Mouse (Mus musculus) lung, postnatal 36 days (tissue): ENCODE results near the gene Tbc1d21.

Source experiments
- DNase-seq: peaks from one replicate; pipeline ENCODE4 v3.0.0; 2022; ENCODE audit warnings: mixed read lengths

Gene Tbc1d21

DNA sequence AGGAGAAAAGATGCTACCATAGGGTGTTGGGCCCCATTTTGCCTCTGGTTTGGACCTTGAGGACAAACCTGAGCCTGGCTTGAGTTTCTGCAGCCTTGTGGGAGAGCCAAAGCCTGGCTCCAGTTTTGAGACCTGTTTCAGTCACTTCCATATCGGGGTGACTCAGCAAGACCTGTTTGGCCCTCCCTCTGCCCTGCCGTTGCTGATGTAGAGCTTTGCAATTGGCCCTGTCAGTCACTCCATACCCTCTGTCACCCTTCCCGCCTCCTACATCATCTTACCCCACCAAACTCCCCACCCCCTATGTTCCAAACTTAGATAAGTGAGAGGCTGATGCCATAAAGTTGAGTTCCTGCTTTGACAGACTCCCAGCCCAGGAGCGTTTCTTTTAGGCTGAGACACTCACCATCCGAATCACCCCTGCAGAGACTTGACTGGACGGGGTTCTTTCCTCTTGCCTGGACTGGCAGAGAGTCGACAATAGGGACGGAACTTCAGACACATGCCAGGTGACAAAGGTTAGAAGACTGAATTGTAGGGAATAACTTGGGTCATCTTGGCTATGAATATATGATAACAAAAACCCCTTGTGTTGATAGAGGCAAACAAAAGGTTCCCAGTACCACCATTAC is 33.5 kb downstream of the Tbc1d21 start:
- DNase-seq: no peak

GRCm38 (mm10) chr9:58331276-58331675 is 39.0 kb downstream of the Tbc1d21 start:
- DNase-seq: no peak

DNA sequence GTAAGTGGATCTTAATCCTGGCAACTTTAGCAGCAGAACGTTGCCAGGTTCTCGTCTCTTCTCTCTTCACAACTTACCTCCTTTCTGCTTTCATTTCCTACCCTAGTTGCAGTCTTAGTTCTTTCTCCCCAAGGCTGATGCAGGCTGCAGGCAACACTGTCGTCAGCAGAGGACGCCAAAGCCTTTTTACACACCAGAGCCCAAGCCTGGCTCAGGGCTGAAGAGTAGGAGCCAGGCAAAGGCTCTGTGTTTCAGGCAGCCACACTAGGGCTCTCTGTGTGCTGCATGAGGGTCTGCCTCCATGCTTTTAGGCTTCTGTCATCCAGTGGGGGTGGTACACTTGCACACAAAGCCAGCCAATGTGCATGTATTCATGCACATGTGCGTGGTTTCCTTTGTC is 40.0 kb downstream of the Tbc1d21 start:
- peak; percentile 33 for DNase-seq

- no peak for DNase-seq
Measured at GRCm38 (mm10) chr9:58327382-58327781, 42.9 kb downstream of the Tbc1d21 start.

DNA sequence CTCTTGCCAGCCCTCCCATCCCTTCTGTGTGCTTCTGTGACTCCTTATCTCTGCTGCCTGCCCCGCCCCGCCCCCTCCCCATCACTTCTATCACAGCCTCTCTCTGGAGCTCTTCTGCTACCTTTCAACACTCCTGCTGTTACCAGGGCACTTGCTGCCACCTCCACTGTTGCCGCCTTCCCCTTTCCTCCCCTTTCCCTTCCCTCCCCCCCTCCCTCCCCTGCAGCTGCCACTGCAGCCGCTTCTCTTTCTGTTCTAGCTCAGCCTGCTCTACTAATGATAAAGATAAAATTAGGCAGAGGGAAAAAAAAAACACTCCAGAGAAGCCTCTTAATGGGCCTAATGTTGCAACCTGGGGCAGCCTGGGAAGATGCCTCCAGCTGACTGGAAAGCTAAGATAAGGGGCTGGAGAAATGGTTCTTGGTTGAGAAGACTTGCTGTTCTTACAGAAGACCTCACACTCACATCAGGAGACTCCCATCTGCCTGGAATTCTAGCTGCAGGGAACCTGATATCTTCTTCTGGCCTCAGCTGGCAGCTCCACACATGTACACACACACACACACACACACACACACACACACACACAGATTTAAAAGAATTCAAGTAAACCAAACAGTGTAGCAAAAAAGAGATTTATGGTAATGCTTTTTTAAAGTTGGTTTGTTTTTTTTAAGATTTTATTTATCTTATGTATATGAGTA is 43.6 kb downstream of the Tbc1d21 start:
- no peak for DNase-seq

DNA sequence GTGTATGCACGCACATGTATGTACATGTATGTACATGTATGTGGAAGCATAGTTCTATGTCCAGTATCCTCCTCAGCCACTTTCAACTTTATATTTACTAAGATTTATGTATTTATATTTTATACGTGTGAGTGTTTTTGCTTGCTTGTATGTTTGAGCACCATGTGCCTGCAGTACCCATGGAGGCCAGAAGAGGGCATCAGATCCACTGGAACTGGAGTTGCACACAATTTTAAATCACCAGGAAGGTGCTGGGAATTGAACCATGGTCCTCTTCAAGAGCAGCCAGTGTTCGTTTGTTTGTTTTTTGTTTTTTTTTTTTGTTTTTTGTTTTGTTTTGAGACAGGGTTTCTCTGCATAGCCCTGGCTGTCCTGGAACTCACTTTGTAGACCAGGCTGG is 48.6 kb downstream of the Tbc1d21 start:
- DNase-seq: no peak

- DNase-seq: no peak
Measured at GRCm38 (mm10) chr9:58318317-58318716, 51.9 kb downstream of the Tbc1d21 start.

DNA sequence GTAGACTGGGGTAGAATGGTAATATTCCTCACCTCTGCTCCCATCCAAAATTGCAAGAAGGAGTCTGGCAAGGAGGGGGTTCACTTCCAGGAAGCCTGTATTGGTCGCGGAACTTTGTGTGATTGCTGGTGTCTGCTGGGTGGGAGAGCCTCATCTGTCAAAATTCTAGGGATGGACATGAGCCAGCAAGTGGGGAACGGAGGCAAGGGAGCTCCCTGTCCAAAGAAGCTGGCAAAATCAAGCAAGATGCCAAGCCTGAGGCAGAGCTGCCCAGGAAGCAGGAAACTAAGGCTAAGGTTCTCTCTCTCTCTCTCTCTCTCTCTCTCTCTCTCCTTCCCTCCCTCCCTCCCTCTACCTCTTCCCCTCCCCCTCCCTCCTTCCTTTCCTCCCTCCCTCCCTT is 52.9 kb downstream of the Tbc1d21 start:
- DNase-seq: no peak

GRCm38 (mm10) chr9:58316784-58317183 is 53.5 kb downstream of the Tbc1d21 start:
- no peak for DNase-seq

DNA sequence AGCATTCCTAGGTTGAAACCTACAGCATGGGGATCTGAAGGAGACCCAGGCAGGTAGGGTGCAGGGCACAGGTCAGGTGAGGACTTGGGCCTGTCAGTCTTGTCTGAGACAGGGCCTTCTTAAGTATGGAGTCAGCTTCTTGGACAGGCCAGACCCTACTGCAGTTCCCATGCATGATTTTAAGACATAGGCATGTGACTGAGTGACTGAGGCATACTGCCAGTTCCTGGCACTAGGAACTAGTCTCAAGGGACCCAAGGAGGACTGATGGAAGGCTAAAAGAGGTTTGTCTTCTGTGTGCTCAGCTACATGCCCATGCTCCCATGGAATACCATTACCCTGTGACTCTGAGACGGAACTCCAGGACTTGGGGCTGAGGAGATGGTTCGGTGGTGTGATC is 54.4 kb downstream of the Tbc1d21 start:
- DNase-seq: no peak

- peak; percentile 30 for DNase-seq
Measured at GRCm38 (mm10) chr9:58314682-58315360, 55.4 kb downstream of the Tbc1d21 start.

GRCm38 (mm10) chr9:58312944-58313359 is 57.3 kb downstream of the Tbc1d21 start, which contains the start of gene Loxl1:
Gene Loxl1 (minus strand): TSS chr9:58313186.
- peak; percentile 57 for DNase-seq

DNA sequence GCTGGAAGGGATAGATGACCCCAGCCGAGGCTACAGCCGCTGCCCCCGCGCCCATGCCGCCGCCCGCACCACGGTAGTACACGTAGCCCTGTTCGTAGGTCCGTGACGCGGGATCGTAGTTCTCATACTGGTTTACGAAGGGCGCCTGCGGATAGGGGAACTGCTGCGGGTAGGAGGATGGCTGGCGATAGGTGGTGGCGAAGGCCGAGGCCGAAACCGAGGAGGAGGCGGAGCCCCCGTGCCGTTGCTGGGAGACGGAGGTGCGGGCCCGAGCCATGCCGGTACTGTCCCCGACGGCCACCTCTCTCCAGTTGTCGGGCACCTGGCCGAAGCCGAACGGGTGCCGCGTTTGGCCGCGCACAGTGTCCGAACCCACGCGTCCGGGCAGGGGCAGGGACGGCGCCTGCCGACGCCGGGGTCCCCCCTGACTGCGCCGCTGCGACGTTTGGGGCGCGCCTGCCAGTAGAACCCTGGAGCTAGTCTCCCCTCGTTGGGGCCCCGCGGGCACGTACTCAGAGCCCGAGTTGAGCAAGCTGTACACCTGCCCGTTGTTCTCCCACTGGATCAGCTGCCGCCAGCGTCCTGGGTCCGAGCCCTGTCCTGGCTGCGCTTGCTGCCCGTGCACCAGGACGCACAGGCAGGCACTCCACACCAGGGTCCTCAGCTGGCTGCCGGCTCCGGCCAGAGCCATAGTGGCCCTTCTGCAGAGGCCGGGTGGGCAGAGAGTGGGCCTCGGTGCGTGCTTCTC is 57.9 kb downstream of the Tbc1d21 start:
- peak; percentile 20 for DNase-seq

GRCm38 (mm10) chr9:58311191-58311910 is 58.9 kb downstream of the Tbc1d21 start:
- DNase-seq: peak; percentile 29

DNA sequence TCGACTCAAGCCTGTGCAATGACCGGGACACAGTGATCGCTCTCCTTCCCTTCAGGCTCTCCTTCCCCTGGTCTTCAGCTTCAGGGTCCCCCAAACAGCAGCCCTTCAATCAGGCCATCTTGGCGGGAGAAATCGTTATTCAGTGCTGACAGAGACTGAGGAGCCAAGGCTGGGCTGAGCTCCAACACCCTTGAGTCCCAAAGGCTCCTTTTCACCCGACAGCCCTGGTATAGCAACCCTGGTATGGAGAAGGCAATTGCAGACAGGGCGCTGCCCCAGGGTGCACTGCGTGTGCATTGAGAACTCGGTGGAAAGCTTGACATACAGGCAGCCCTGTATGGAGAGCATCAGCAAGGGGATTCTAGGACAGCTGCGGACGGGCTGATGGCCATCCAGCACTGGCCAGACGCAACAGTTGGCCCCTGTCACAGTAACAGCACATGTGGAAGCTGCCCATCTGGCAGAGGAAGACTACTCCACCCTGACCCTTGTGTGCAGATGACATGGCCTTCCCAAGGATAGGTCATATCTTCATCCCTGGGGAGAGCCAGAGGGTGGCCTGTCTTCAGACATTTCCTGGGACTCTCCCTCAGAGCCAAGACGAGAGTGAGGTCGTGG is 60.1 kb downstream of the Tbc1d21 start:
- peak; percentile 64 for DNase-seq
